Mouse (Mus musculus) small intestine, adult 2 months (tissue): ENCODE results near the gene Hoxb2.

ENCODE experiments used
- CTCF ChIP-seq: fragments of 200-500 bp; IDR thresholded peaks from 2 replicates; pipeline ENCODE4 v1.5.1; 2012; ENCODE audit warnings: low read depth, mild to moderate bottlenecking, control low read depth, inconsistent platforms, low read length, moderate library complexity, mixed read lengths; ENCODE audit not compliant: insufficient replicate concordance, insufficient read length; ENCODE audit errors: extremely low read depth
- POLR2A ChIP-seq: fragments of 200-500 bp; IDR thresholded peaks from 2 replicates; pipeline ENCODE4 v1.6.1; 2012; ENCODE audit warnings: low read depth, mild to moderate bottlenecking, control low read depth, inconsistent platforms, low read length, moderate library complexity

DNA sequence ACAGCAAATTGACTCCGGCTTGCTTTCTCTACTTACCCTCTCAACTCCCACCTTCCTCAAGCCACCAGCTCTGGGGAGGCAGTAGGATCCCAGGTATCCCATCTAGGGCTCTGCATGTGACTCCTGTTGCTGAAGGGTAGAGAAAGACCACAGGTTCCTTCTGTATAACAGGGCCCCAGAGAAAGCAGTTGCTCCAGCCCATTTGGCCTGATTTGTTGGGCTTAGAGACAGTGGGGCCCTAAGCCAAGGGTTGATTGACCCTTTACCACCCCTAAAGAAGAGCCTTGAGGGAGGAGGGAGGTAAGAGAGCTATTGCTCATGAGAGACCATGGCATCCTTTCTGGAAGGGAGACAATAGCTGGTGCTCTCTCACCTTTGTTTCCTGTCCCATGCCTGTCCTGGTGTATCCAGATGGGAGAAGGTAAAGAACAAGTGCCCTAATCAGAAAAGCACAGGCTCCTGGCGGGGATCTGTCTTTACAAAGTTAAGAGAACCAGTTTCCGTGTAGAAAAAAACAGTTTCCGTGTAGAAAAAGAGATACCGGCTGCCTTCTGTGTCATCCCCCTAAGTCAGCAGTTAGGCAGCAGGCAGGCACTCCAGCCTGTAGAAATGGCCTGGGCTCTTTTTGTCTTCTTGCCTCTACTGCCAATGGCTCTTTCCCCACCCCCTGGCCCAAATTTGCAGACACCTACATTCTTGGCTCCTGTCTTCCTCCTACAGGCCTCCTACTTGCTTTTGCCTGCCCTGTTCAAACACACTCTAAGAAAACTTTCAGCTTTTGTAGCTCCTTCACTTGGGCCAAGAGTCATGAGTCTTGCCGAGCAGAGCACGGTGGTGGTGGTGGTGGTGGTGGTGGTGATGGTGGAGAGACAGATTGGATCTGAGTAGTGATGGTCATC is 11.1 kb upstream of the Hoxb2 start:
- TF ChIP-seq POLR2A, result no peak
- no peak for TF ChIP-seq CTCF
